Mouse (Mus musculus): ENCODE results near the gene Rapgef6. TPM values are rescaled to one million over a fixed set of nuclear protein-coding genes. Genes with fewer than 3 reads are reported as not detected.

Gene Rapgef6
- total RNA-seq, 2 experiments from 2014 or later: 42.9 to 53.3 TPM

GRCm38 (mm10) chr11:54733546-54733945, 210.9 kb downstream of the Rapgef6 start:
- no peak for TF ChIP-seq CTCF (conservative IDR thresholded peaks at IDR 0.05)
- Histone ChIP-seq H3K4me3 (no peak overlapping the region), H3K27ac (no peak overlapping the region; the same call in 1 of the 2 replicates)
- no peak for DNase-seq (ENCODE audit: low spot score in 2 of 2)

- Histone ChIP-seq H3K27ac (0 out of 2 replicates have a peak overlapping the region, but pooled peaks have one; percentile 7), H3K4me3 (no peak overlapping the region)
- TF ChIP-seq CTCF (conservative IDR thresholded peaks at IDR 0.05): no peak
- DNase-seq (ENCODE audit: low spot score in 2 of 2): no peak
These were observed 212.5 kb downstream of the Rapgef6 start for GRCm38 (mm10) chr11:54735114-54735513.

GRCm38 (mm10) chr11:54736903-54737302, 214.3 kb downstream of the Rapgef6 start:
- Histone ChIP-seq H3K27ac (no peak overlapping the region), H3K4me3 (no peak overlapping the region)
- DNase-seq (ENCODE audit: low spot score in 2 of 2): no peak
- TF ChIP-seq CTCF (conservative IDR thresholded peaks at IDR 0.05): no peak

DNA sequence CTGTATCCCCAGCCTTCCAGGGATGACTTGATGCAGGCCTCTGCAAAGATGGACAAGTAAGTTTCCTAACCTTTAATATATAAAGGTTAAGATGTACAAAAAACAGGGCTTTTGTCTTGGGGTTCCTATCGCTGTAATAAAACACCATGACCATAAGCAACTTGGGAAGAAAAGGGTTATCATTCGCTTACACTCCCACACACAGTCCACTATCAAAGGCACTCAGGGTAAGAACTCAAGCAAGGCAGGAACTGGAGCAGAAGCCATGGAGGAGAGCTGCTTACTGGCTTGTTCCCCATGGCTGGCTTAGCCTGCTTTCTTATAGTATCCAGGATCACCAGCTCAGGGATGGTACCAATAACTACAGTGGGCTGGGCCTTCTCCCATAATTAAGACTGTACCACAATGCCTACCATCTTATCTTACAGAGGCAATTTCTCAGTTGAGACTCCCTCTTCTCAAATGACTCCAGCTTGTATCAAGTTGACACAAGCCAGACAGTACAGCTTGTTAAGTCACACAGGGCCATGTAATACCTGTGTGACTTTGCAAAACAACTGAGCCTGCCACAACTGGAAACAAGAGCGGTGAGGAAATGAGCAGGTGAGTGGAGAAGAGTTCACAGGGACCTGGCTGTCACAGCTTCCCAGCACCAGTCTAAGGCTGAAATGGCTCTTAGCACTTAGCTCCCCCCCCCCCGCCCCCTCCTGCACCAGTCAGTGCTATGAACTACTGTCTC, 216.5 kb downstream of the Rapgef6 start:
- Histone ChIP-seq H3K4me3 (no peak overlapping the region), H3K27ac (no peak overlapping the region)
- DNase-seq (ENCODE audit: low spot score in 2 of 2): no peak
- no peak for TF ChIP-seq CTCF (conservative IDR thresholded peaks at IDR 0.05)

DNA sequence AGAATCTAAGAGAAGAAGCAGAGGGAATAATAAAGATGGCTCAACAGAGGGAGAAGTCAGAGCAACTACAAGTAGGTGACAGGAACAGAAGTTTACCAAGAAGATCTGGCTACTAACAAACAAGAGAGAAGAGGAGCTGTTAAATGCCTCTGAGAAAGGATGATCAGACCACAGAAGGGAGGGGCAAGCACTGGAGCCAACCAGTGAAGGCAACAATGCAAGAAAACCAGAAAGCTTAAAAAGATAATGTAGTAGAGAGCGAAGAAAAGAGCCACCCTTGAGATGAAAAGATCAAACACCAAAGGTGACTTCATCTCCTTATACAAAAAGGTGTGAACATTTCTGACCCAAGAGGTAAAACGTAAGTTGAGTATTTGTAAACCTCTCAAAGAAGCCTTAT, 218.7 kb downstream of the Rapgef6 start:
- TF ChIP-seq CTCF (conservative IDR thresholded peaks at IDR 0.05): no peak
- H3K27ac ChIP-seq: no peak overlapping the region
- H3K4me3 ChIP-seq: no peak overlapping the region

DNA sequence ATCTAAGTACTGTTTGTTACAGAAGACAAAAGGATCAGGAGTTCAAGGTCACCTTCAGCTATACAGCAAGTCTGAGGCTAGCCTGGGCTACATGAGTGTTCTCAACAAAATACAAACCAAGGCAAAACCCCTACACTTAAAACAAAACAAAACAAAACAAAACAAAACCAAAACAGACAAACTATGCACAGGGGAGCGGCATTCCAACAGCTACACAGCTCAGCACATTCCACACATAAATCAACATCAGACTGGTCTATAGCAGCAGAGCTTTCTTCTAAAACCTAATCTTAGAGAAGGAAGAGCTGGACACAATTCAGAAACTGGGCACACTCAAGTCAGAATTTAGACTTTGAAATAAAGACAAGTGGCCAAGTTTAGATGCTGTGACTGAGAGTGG, 221.6 kb downstream of the Rapgef6 start:
- no peak for DNase-seq (ENCODE audit: low spot score in 2 of 2)
- H3K27ac ChIP-seq: peak overlapping the region; percentile 10; the same call in 1 of the 2 replicates
- H3K4me3 ChIP-seq: no peak overlapping the region
- no peak for TF ChIP-seq CTCF (conservative IDR thresholded peaks at IDR 0.05)

More for the DNA sequence above, 218.7 kb downstream of the Rapgef6 start:
- no peak for DNase-seq (ENCODE audit: low spot score in 2 of 2)

Small RNAs within 50 kb of the gene (microRNA-seq; reads per million reads assigned to microRNA genes)
- gene Gm26116: 0 reads per million in 2 experiments

Other genes starting within 250 kb of the Rapgef6 start
- gene Acsl6, start 219.0 kb upstream of the Rapgef6 start, total RNA-seq (2021): 100 to 1,000 TPM; 188 to 202 TPM
- gene Meikin, start 152.2 kb upstream of the Rapgef6 start, total RNA-seq (2021): not detected
- gene Fnip1, start 84.6 kb upstream of the Rapgef6 start, total RNA-seq (2021): 10 to 100 TPM; 34.5 to 34.9 TPM